Mouse (Mus musculus) bone marrow, adult 2 months (tissue): ENCODE measurements around the gene Foxs1.

Source experiments
- CTCF ChIP-seq: fragments of 200-500 bp; IDR thresholded peaks from 2 replicates; pipeline ENCODE4 v1.5.1; 2011; ENCODE audit warnings: low read length, control low read depth; ENCODE audit not compliant: control insufficient read depth, insufficient read depth
- POLR2A ChIP-seq: fragments of 200-500 bp; IDR thresholded peaks from 2 replicates; pipeline ENCODE4 v1.6.1; 2011; ENCODE audit warnings: low read depth, mild to moderate bottlenecking, control low read depth, low read length, borderline replicate concordance; ENCODE audit not compliant: control insufficient read depth

DNA sequence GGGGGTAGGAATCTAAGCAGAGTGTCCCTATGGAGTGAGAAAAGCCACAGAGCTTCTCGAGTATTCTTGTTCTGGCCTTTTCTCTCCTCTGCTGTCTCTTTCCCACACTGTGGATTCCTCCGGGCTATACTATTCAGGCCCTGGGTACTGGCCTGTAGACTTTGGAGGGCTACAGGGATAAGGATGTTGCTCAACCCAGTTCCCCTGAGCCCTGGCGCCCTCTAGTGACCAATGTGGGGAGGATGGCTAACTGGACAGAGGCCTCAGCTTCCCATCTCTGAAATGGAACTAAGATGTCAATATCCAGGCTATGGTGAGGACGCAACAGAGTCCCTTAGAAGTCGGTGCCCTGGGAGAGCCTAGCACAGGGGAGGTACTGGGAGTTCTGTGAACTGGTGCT, 606 bp upstream of the Foxs1 start:
- TF ChIP-seq CTCF (peak; percentile 82), POLR2A (no peak)
